Mouse (Mus musculus) small intestine, adult 2 months (tissue): ENCODE results near the gene Olfr1261. TPM values are rescaled to one million over a fixed set of nuclear protein-coding genes. Genes with fewer than 3 reads are reported as not detected.

Experiments used
- H3K27ac ChIP-seq: fragments of 200-500 bp; 2 replicates; pipeline ENCODE4 v1.5.1; 2012; ENCODE audit warnings: low read depth, low read length, control low read depth, inconsistent platforms; ENCODE audit not compliant: insufficient read depth
- H3K27me3 ChIP-seq: fragments of 200-500 bp; 2 replicates; pipeline ENCODE4 v1.6.1; 2012; ENCODE audit warnings: mild to moderate bottlenecking, moderate library complexity, low read length, inconsistent platforms; ENCODE audit not compliant: control insufficient read depth, insufficient read depth
- H3K36me3 ChIP-seq: fragments of 200-500 bp; 2 replicates; pipeline ENCODE4 v1.6.1; 2012; ENCODE audit warnings: mild to moderate bottlenecking, low read length, control low read depth, inconsistent platforms; ENCODE audit not compliant: control insufficient read depth, insufficient read depth
- H3K4me1 ChIP-seq: fragments of 200-500 bp; 2 replicates; pipeline ENCODE4 v1.6.1; 2012; ENCODE audit warnings: low read length, inconsistent platforms, mixed read lengths; ENCODE audit not compliant: control insufficient read depth, insufficient read depth, insufficient read length
- H3K4me3 ChIP-seq: fragments of 200-500 bp; 2 replicates; pipeline ENCODE4 v1.5.1; 2012; ENCODE audit warnings: low read depth, mild to moderate bottlenecking, control low read depth, inconsistent platforms, low read length, moderate library complexity
- CTCF ChIP-seq: fragments of 200-500 bp; IDR thresholded peaks from 2 replicates; pipeline ENCODE4 v1.5.1; 2012; ENCODE audit warnings: low read depth, mild to moderate bottlenecking, control low read depth, inconsistent platforms, low read length, moderate library complexity, mixed read lengths; ENCODE audit not compliant: insufficient replicate concordance, insufficient read length; ENCODE audit errors: extremely low read depth
- POLR2A ChIP-seq: fragments of 200-500 bp; IDR thresholded peaks from 2 replicates; pipeline ENCODE4 v1.6.1; 2012; ENCODE audit warnings: low read depth, mild to moderate bottlenecking, control low read depth, inconsistent platforms, low read length, moderate library complexity
- polyA plus RNA-seq: library from polyadenylated mRNA; depleted of rRNA; stranded (reverse); fragments of >200 nt; gene quantifications from 2 replicates; pipeline ENCODE4 v1.2.3, GENCODE M21; 2012; rRNA removed

Gene Olfr1261
- polyA plus RNA-seq, 1 experiment, result not detected

DNA sequence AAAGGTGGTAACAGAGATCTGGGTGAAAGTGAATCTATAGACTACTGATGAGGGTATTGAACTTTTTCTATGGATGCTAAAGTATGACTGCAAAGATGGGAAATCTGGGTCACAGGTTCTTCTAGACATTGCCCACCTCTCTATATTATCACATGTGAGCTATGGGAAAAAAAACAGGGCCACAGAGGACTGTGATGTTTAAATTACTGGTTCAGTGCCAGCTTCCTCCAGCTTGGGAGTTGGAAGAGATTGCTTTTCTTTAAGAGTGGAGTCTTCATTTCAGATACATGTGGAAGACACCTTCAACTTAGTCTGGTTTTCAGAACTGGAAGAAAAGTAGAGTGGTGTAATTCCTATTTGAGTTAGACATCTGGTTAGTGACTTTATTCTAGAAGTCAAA, 44.0 kb downstream of the Olfr1261 start, which contains the start of gene Olfr1265:
Gene Olfr1265, plus strand, starts transcription at position 301 of the 400 bp plus-strand sequence.
- no peaks in the 10 kb centered on the region for H3K4me1 ChIP-seq
- TF ChIP-seq CTCF, result no peak
- TF ChIP-seq POLR2A, result no peak
- H3K36me3 ChIP-seq, result no peaks in the 10 kb centered on the region
- no peak within 1 kb of the TSS for H3K27ac ChIP-seq
- H3K4me3 ChIP-seq, result no peak within 1 kb of the TSS
- no peaks in the 10 kb centered on the region for H3K27me3 ChIP-seq

Other genes with a start within 250 kb of the Olfr1261 start
- not detected in 2 replicates for gene Olfr1253, start 234.1 kb upstream of the Olfr1261 start, polyA plus RNA-seq
- not detected in 2 replicates for gene Olfr1254, start 197.6 kb upstream of the Olfr1261 start, polyA plus RNA-seq
- gene Olfr1255, start 179.2 kb upstream of the Olfr1261 start, polyA plus RNA-seq, result not detected in 2 replicates
- gene Olfr1256, start 149.7 kb upstream of the Olfr1261 start, polyA plus RNA-seq, result not detected in 2 replicates
- gene Olfr48, start 143.0 kb upstream of the Olfr1261 start, polyA plus RNA-seq, result not detected in 2 replicates
- gene Olfr1257, start 112.8 kb upstream of the Olfr1261 start, polyA plus RNA-seq, result not detected in 2 replicates
- gene Olfr1258, start 63.9 kb upstream of the Olfr1261 start, polyA plus RNA-seq, result not detected in 2 replicates
- 0.18 TPM in 1 of 2 replicates, not detected in the other for gene Olfr1259, start 42.6 kb upstream of the Olfr1261 start, polyA plus RNA-seq
- gene Olfr1260, start 16.9 kb upstream of the Olfr1261 start, polyA plus RNA-seq, result not detected in 2 replicates
- gene Olfr1262, start 8.9 kb downstream of the Olfr1261 start, polyA plus RNA-seq, result not detected in 2 replicates
- gene Olfr1263, start 20.9 kb downstream of the Olfr1261 start, polyA plus RNA-seq, result not detected in 2 replicates
- gene Olfr1264, start 34.4 kb downstream of the Olfr1261 start, polyA plus RNA-seq, result not detected in 2 replicates
- not detected in 2 replicates for gene Olfr1265, start 44.1 kb downstream of the Olfr1261 start, polyA plus RNA-seq
- gene Olfr140, start 72.4 kb downstream of the Olfr1261 start, polyA plus RNA-seq, result not detected in 2 replicates
- not detected in 2 replicates for gene Olfr1269, start 130.2 kb downstream of the Olfr1261 start, polyA plus RNA-seq
- gene Olfr32, start 151.1 kb downstream of the Olfr1261 start, polyA plus RNA-seq, result not detected in 2 replicates
- not detected in 2 replicates for gene Olfr1270, start 161.9 kb downstream of the Olfr1261 start, polyA plus RNA-seq
- not detected in 2 replicates for gene Olfr1506, start 233.3 kb downstream of the Olfr1261 start, polyA plus RNA-seq